Mouse (Mus musculus) kidney, embryonic 15.5 days (tissue): ENCODE measurements around the gene Usp46. TPM values are rescaled to one million over a fixed set of nuclear protein-coding genes. Genes with fewer than 3 reads are reported as not detected.

Experiments
- ATAC-seq: fragments of 200-750 bp; cut with Nextera tagmentation; replicated peaks from 2 replicates; pipeline ENCODE4 v1.8.0; 2017; ENCODE audit warnings: moderate TSS enrichment; ENCODE audit not compliant: low FRiP score
- H3K27ac ChIP-seq: fragments of 300-500 bp; sonication (generic); 2 replicates; pipeline ENCODE4 v1.5.1; 2015; ENCODE audit warnings: mild to moderate bottlenecking, inconsistent platforms
- H3K27me3 ChIP-seq: fragments of 300-500 bp; sonication (generic); 2 replicates; pipeline ENCODE4 v1.6.1; 2015; ENCODE audit warnings: inconsistent platforms
- H3K36me3 ChIP-seq: fragments of 300-500 bp; sonication (generic); 2 replicates; pipeline ENCODE4 v1.6.1; 2015; ENCODE audit warnings: inconsistent platforms
- H3K4me1 ChIP-seq: fragments of 300-500 bp; sonication (generic); 2 replicates; pipeline ENCODE4 v1.6.1; 2015; ENCODE audit warnings: inconsistent platforms
- H3K4me2 ChIP-seq: fragments of 300-500 bp; sonication (generic); 2 replicates; pipeline ENCODE4 v1.6.1; 2015; ENCODE audit warnings: moderate library complexity, mild to moderate bottlenecking, inconsistent platforms
- H3K4me3 ChIP-seq: fragments of 300-500 bp; sonication (generic); replicated peaks from 2 replicates; pipeline ENCODE4 v1.5.1; 2015; ENCODE audit warnings: mild to moderate bottlenecking, inconsistent platforms
- H3K9ac ChIP-seq: fragments of 300-500 bp; sonication (generic); 2 replicates; pipeline ENCODE4 v1.6.1; 2015; ENCODE audit warnings: mild to moderate bottlenecking, inconsistent platforms
- H3K9me3 ChIP-seq: fragments of 300-500 bp; sonication (generic); replicated peaks from 2 replicates; pipeline ENCODE4 v1.6.1; 2016; ENCODE audit warnings: inconsistent platforms
- WGBS: fragments of 180-500 bp; shearing (Covaris S2); methylation state at CpG from one replicate; pipeline ENCODE4 v1.1.7; 2015; ENCODE audit warnings: mixed read lengths; 5-methylcytosine and 5-hydroxymethylcytosine counted together
- polyA plus RNA-seq: library from polyadenylated mRNA; unstranded; fragments of >200 nt; fragmentation: Nextera tagmentation; extraction: Ambion mirVana; gene quantifications from 2 replicates; pipeline ENCODE4 v1.2.1, GENCODE M21; 2015

The Usp46 gene
- polyA plus RNA-seq, 1 experiment from 2014 or later, result 28.4 TPM

GRCm38 (mm10) chr5:74007492-74008070 lies 60.6 kb downstream of the Usp46 start:
- Histone ChIP-seq H3K27me3 (no peaks in the 10 kb centered on the region), H3K9me3 (no peaks in the 10 kb centered on the region), H3K4me1 (peaks cover 11% of the 10 kb centered on the region), H3K4me2 (no peak overlapping the region), H3K27ac (no peak overlapping the region), H3K36me3 (peaks cover 64% of the 10 kb centered on the region), H3K4me3 (no peak overlapping the region), H3K9ac (no peak overlapping the region)
- WGBS, result 66% methylated on average over 3 of the region's 3 CpGs
- no peak for ATAC-seq

- Histone ChIP-seq H3K9me3 (no peaks in the 10 kb centered on the region), H3K27ac (no peak overlapping the region), H3K9ac (no peak overlapping the region), H3K4me2 (no peak overlapping the region), H3K36me3 (peaks cover 70% of the 10 kb centered on the region), H3K27me3 (no peaks in the 10 kb centered on the region), H3K4me3 (no peak overlapping the region), H3K4me1 (0 out of 2 replicates have a peak, but pooled peaks cover 5% of the 10 kb centered on the region)
- 92% methylated on average over 2 of the region's 2 CpGs for WGBS
- no peak for ATAC-seq
Observed at GRCm38 (mm10) chr5:74005936-74006335, 62.3 kb downstream of the Usp46 start.

- WGBS, result 57% methylated on average over 9 of the region's 9 CpGs
- Histone ChIP-seq H3K4me1 (0 out of 2 replicates have a peak, but pooled peaks cover 5% of the 10 kb centered on the region), H3K36me3 (peaks cover 71% of the 10 kb centered on the region), H3K4me2 (no peak overlapping the region), H3K9ac (no peak overlapping the region), H3K27ac (0 out of 2 replicates have a peak overlapping the region, but pooled peaks have one; percentile 18), H3K9me3 (no peaks in the 10 kb centered on the region), H3K4me3 (no peak overlapping the region), H3K27me3 (no peaks in the 10 kb centered on the region)
- no peak for ATAC-seq
Observed at GRCm38 (mm10) chr5:74001743-74002142, 66.5 kb downstream of the Usp46 start.

GRCm38 (mm10) chr5:73998966-73999365 lies 69.3 kb downstream of the Usp46 start:
- Histone ChIP-seq H3K27ac (no peak overlapping the region), H3K4me3 (no peak overlapping the region), H3K4me1 (0 out of 2 replicates have a peak, but pooled peaks cover 5% of the 10 kb centered on the region), H3K36me3 (peaks cover 51% of the 10 kb centered on the region), H3K27me3 (no peaks in the 10 kb centered on the region), H3K9me3 (no peaks in the 10 kb centered on the region), H3K9ac (no peak overlapping the region), H3K4me2 (no peak overlapping the region)
- no peak for ATAC-seq
- WGBS, result 84% methylated on average over 5 of the region's 5 CpGs

- Histone ChIP-seq H3K9me3 (no peaks in the 10 kb centered on the region), H3K36me3 (peaks cover 12% of the 10 kb centered on the region), H3K4me3 (no peak overlapping the region), H3K27me3 (no peaks in the 10 kb centered on the region), H3K27ac (no peak overlapping the region), H3K4me2 (no peak overlapping the region), H3K4me1 (no peaks in the 10 kb centered on the region), H3K9ac (no peak overlapping the region)
- ATAC-seq, result no peak
Observed at GRCm38 (mm10) chr5:73994850-73995249, 73.4 kb downstream of the Usp46 start.

- Histone ChIP-seq H3K4me3 (no peak overlapping the region), H3K9me3 (no peaks in the 10 kb centered on the region), H3K36me3 (0 out of 2 replicates have a peak, but pooled peaks cover 6% of the 10 kb centered on the region), H3K4me1 (no peaks in the 10 kb centered on the region), H3K4me2 (no peak overlapping the region), H3K27ac (no peak overlapping the region), H3K9ac (no peak overlapping the region), H3K27me3 (no peaks in the 10 kb centered on the region)
- WGBS, result 85% methylated on average over 4 of the region's 4 CpGs
- ATAC-seq, result no peak
Observed at GRCm38 (mm10) chr5:73993538-73993937, 74.7 kb downstream of the Usp46 start.

GRCm38 (mm10) chr5:73992321-73992720 lies 75.9 kb downstream of the Usp46 start:
- Histone ChIP-seq H3K9ac (no peak overlapping the region), H3K9me3 (no peaks in the 10 kb centered on the region), H3K4me1 (no peaks in the 10 kb centered on the region), H3K4me3 (no peak overlapping the region), H3K27me3 (no peaks in the 10 kb centered on the region), H3K4me2 (no peak overlapping the region), H3K36me3 (0 out of 2 replicates have a peak, but pooled peaks cover 5% of the 10 kb centered on the region), H3K27ac (no peak overlapping the region)
- WGBS, result 70% methylated on average over 13 of the region's 13 CpGs
- no peak for ATAC-seq

GRCm38 (mm10) chr5:73989532-73989931 lies 78.7 kb downstream of the Usp46 start:
- H3K4me3 ChIP-seq, result no peak overlapping the region
- H3K27me3 ChIP-seq, result no peaks in the 10 kb centered on the region
- H3K9me3 ChIP-seq, result no peaks in the 10 kb centered on the region
- 90% methylated on average over 3 of the region's 3 CpGs for WGBS
- H3K9ac ChIP-seq, result no peak overlapping the region
- H3K4me1 ChIP-seq, result no peaks in the 10 kb centered on the region
- no peak overlapping the region for H3K27ac ChIP-seq
- no peak for ATAC-seq
- no peak overlapping the region for H3K4me2 ChIP-seq
- H3K36me3 ChIP-seq, result no peaks in the 10 kb centered on the region

- Histone ChIP-seq H3K27me3 (no peaks in the 10 kb centered on the region), H3K4me2 (no peak overlapping the region), H3K27ac (no peak overlapping the region), H3K4me3 (no peak overlapping the region), H3K36me3 (no peaks in the 10 kb centered on the region), H3K4me1 (no peaks in the 10 kb centered on the region), H3K9me3 (no peaks in the 10 kb centered on the region), H3K9ac (no peak overlapping the region)
- WGBS, result 75% methylated on average over 13 of the region's 13 CpGs
- no peak for ATAC-seq
Observed at GRCm38 (mm10) chr5:73987777-73988560, 80.3 kb downstream of the Usp46 start.

GRCm38 (mm10) chr5:73977426-73977825 lies 90.8 kb downstream of the Usp46 start:
- H3K27ac ChIP-seq, result 0 out of 2 replicates have a peak overlapping the region, but pooled peaks have one; percentile 42
- H3K9ac ChIP-seq, result no peak overlapping the region
- H3K9me3 ChIP-seq, result no peaks in the 10 kb centered on the region
- H3K4me3 ChIP-seq, result no peak overlapping the region
- 27% methylated on average over 11 of the region's 11 CpGs for WGBS
- H3K27me3 ChIP-seq, result no peaks in the 10 kb centered on the region
- no peaks in the 10 kb centered on the region for H3K36me3 ChIP-seq
- no peaks in the 10 kb centered on the region; the same call in 1 of the 2 replicates for H3K4me1 ChIP-seq
- no peak; the same call in 1 of the 2 replicates for ATAC-seq
- peak overlapping the region; percentile 3; the same call in 1 of the 2 replicates for H3K4me2 ChIP-seq

- H3K4me1 ChIP-seq, result peaks cover 18% of the 10 kb centered on the region; the same call in 1 of the 2 replicates
- no peak overlapping the region for H3K4me3 ChIP-seq
- H3K36me3 ChIP-seq, result no peaks in the 10 kb centered on the region
- no peak overlapping the region for H3K9ac ChIP-seq
- H3K27ac ChIP-seq, result no peak overlapping the region
- 83% methylated on average over 5 of the region's 5 CpGs for WGBS
- no peaks in the 10 kb centered on the region for H3K27me3 ChIP-seq
- no peak for ATAC-seq
- no peak overlapping the region for H3K4me2 ChIP-seq
- H3K9me3 ChIP-seq, result no peaks in the 10 kb centered on the region
Observed at GRCm38 (mm10) chr5:73971701-73972100, 96.5 kb downstream of the Usp46 start.

- Histone ChIP-seq H3K27ac (peak overlapping the region; percentile 19; the same call in 1 of the 2 replicates), H3K4me1 (peaks cover 21% of the 10 kb centered on the region), H3K36me3 (no peaks in the 10 kb centered on the region), H3K27me3 (no peaks in the 10 kb centered on the region), H3K4me3 (no peak overlapping the region), H3K9me3 (no peaks in the 10 kb centered on the region), H3K9ac (no peak overlapping the region), H3K4me2 (no peak overlapping the region)
- ATAC-seq, result no peak
- 34% methylated on average over 7 of the region's 7 CpGs for WGBS
Observed at GRCm38 (mm10) chr5:73970024-73970628, 98.1 kb downstream of the Usp46 start.
